Mouse (Mus musculus) brain, embryonic 14.5 days (tissue): ENCODE data around the gene Medag.

ENCODE experiments used
- CTCF ChIP-seq: fragments of 200-500 bp; IDR thresholded peaks from 2 replicates; pipeline ENCODE4 v1.5.1; 2012; ENCODE audit warnings: inconsistent platforms, mild to moderate bottlenecking, moderate library complexity, borderline replicate concordance; ENCODE audit not compliant: insufficient read depth, insufficient read length; ENCODE audit errors: extremely low read depth
- POLR2A ChIP-seq: fragments of 200-500 bp; IDR thresholded peaks from 2 replicates; pipeline ENCODE4 v1.6.1; 2012; ENCODE audit warnings: mild to moderate bottlenecking, inconsistent platforms, borderline replicate concordance; ENCODE audit not compliant: poor library complexity, insufficient read depth, insufficient read length, severe bottlenecking; ENCODE audit errors: extremely low read depth

DNA sequence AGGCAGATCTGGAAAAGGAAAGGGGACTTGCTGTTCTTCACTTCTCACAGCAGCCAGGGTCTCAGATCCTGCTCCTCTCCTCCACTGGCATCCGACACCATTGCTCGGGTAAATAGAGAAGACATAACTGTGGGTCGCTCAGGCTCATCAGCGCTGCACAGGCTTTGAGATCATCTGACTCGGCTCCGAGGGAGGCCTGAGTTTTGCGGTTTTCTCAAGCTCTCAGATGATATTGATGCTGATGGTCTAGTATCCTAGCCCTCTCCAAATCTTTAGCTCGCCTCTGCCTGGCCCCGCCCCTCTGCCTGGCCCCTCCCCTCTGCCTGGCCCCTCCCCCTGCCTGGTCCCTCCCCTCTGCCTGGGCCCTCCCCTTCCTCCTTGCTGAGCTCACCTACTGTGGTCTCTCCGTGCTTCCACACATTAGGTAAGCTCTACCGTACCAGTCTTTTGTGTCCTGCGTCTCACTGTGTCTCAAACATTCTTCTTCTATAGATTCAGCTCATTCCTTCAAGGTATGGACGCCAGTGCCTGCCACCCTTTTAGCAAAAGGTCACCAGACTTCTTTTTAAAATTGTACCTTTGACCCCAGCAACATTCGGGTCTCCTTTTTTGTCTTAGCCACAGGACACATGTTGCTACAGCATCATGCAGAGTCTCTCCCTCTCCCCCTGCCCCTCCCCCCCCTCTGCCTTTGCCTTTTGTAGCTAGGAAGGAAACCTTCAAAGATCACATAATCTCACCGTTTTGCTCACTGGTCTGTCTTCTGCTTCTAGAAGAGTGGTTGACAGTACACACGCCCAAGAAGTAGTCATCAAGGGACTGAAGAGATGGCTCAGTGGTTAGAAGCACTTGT, 47.4 kb upstream of the Medag start:
- TF ChIP-seq POLR2A (no peak), CTCF (no peak)
